Mouse (Mus musculus) brain, embryonic 14.5 days (tissue): ENCODE measurements around the gene Mfsd14a. TPM values are rescaled to one million over a fixed set of nuclear protein-coding genes. Genes with fewer than 3 reads are reported as not detected.
"Not testable (repeated sequence)": the region's sequence is repeated elsewhere in the genome, so short reads cannot be mapped to it uniquely, and the experiment has no call there.

ENCODE experiments used
- DNase-seq: peaks from one replicate; pipeline ENCODE4 v3.0.0-alpha.2; 2011; ENCODE audit warnings: low read depth
- CTCF ChIP-seq: fragments of 200-500 bp; IDR thresholded peaks from 2 replicates; pipeline ENCODE4 v1.5.1; 2012; ENCODE audit warnings: inconsistent platforms, mild to moderate bottlenecking, moderate library complexity, borderline replicate concordance; ENCODE audit not compliant: insufficient read depth, insufficient read length; ENCODE audit errors: extremely low read depth
- POLR2A ChIP-seq: fragments of 200-500 bp; IDR thresholded peaks from 2 replicates; pipeline ENCODE4 v1.6.1; 2012; ENCODE audit warnings: mild to moderate bottlenecking, inconsistent platforms, borderline replicate concordance; ENCODE audit not compliant: poor library complexity, insufficient read depth, insufficient read length, severe bottlenecking; ENCODE audit errors: extremely low read depth
- polyA plus RNA-seq: library from polyadenylated mRNA; depleted of rRNA; stranded (reverse); fragments of >200 nt; gene quantifications from 2 replicates; pipeline ENCODE4 v1.2.3, GENCODE M21; 2012; rRNA removed

The Mfsd14a gene
- polyA plus RNA-seq, result 38.8 and 44.9 TPM in 2 replicates

DNA sequence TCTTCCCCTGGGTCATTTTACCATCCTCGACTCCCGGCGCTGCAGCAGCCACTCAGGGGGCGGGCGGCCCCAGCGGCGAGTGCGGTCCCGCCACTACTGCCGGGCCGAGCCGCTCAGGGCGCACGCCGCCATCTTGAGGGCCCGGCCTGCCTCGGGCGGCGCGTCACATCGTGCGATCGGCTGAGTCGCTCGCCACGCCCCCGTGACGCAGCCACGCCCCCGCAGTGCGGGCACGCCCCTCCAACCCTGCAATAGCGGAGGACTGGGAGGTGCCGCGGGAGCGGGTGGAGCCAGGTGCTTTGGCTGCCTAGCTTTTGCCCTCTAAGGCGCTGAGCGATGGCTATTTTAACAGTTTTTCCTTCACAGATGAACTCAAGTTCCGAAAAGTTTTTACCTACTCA, at the start of gene Mfsd14a:
Gene Mfsd14a (minus strand): TSS at position 215 of the 401 bp plus-strand sequence.
- TF ChIP-seq CTCF, result no peak
- peak; percentile 99 for TF ChIP-seq POLR2A
- DNase-seq, result peak; percentile 98

- TF ChIP-seq CTCF (no peak), POLR2A (peak; percentile 65)
- DNase-seq, result peak; percentile 76
These were observed 49.4 kb upstream of the Mfsd14a start for GRCm38 (mm10) chr3:116711624-116712435.

GRCm38 (mm10) chr3:116710941-116711340, 48.5 kb upstream of the Mfsd14a start:
- TF ChIP-seq POLR2A (no peak), CTCF (no peak)
- peak; percentile 3 for DNase-seq

- no peak for TF ChIP-seq CTCF
- TF ChIP-seq POLR2A, result no peak
- no peak for DNase-seq
These were observed 43.2 kb upstream of the Mfsd14a start for GRCm38 (mm10) chr3:116705637-116706204.

- TF ChIP-seq CTCF, result no peak
- TF ChIP-seq POLR2A, result no peak
- no peak for DNase-seq
These were observed 41.4 kb upstream of the Mfsd14a start for GRCm38 (mm10) chr3:116703835-116704234.

DNA sequence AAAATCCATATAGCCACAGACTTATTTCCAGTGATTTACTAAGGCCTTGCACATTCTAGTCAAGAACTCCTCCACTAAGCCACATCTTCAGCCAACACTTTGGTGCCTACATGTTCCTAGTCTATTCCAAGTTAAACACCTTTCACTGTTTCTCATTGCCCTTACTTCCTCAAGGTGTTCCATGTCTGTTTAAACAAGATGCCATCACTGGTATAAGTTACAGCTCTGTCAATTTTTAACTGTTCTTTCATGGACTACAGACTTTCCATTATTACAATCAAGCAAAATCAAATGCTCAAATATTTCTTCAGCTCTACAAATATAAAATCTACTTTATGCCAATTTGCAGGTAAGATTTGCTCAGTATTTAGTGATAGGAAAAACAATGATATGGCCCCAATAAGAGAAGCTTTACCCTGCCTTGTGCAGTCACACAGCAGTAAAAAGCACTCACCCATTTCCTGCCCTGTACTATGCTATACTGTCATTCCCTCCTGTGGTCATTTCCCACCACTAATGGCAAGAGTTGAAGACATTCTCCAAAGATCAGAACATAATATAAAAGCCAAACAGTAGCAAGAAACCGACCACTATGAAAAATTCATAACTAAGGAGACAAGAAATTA, 40.3 kb upstream of the Mfsd14a start:
- TF ChIP-seq CTCF (no peak), POLR2A (no peak)
- no peak for DNase-seq

DNA sequence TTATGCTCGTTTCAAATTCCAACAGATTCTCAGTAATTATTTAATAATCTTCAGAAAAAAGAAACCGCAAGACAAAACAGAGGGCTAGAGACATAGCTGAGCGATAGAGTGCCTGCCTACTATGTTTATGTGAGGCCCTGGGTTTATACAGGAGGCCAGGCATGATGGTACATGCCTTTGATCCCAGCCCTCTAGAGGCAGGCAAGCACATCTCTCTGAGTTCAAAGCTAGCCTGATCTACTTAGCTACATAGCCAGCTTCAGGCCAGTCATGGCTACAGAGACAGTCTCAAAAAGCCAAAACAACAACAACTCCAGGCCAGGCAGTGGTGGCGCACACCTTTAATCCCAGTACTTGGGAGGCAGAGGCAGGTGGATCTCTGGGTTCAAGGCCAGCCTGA, 39.1 kb upstream of the Mfsd14a start:
- TF ChIP-seq POLR2A, result no peak
- TF ChIP-seq CTCF, result no peak
- no peak for DNase-seq

DNA sequence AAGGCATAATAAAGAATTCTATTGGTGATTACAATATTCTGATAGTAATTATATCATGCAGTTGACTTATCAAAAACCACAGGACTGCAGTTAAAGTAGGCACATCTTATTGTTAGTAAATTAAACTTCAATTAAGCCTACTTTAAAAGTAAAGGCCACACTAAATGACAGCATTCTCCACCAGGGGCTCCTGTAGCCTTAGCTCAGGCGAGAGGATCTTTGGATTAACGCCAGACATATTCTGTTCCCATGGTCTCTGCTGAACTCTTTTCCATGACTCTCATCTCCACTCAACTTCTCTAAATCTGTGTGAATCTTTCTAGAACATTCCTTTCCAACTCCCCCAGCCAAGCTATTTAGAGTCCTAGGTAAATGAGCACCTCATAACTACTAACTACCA, 36.3 kb upstream of the Mfsd14a start:
- TF ChIP-seq POLR2A (no peak), CTCF (no peak)
- DNase-seq, result peak; percentile 16

- TF ChIP-seq CTCF (no peak), POLR2A (no peak)
- DNase-seq, result no peak
These were observed 33.1 kb upstream of the Mfsd14a start for GRCm38 (mm10) chr3:116695666-116695985.

DNA sequence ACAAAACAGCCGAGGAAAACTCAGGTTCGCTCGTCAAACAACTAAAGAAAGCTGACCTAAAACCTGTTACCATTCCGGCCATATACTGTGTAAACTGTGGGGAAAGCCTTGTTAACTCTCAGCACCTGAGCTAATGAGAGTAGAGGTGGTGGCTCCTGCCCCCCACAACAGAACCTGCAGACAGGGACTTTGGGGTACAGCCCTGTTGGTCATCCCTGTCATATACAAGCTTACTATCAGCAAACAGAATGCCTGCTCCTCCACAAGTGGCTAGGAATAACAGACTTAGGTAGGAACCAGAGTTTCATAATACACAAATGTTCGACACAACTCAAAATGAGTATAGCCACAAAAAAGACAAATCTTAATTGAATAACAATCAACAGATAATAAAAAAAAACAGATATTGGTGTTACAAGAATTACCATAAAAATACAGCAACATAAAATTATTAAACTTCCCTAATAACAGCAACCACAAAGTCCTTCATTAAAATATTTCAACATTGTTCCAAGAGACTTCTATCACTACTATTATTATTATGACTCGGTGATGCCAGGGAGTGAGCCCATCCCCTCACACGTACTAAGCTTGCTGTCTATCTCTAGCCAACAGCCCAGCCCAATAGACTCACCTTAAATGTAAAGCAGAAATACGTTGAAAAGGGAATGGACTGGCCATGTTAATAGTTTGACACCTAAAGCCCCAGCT, 32.6 kb upstream of the Mfsd14a start:
- DNase-seq, result no peak
- TF ChIP-seq POLR2A (no peak), CTCF (no peak)

DNA sequence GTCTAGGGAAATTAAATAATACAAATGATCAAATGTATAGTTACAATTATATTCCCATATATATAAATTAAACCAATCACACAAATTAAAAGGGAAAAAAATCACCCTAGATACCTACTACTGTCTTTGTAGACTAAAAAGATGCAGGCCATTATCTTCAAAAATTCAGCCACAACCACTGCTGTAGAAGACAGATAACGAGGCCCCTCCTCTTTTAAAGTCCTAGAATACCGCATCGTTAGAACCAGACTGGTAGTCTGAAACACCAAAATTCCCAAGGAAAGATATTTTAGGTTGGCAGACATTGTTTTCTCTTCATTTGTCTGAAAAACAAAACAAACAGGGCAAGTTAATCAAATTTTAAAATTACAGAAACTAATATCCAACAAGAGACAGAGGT, 31.8 kb upstream of the Mfsd14a start:
- TF ChIP-seq POLR2A (no peak), CTCF (no peak)
- DNase-seq, result no peak

GRCm38 (mm10) chr3:116681160-116681559, 18.7 kb upstream of the Mfsd14a start, which contains the start of gene Gm43191:
Gm43191 (minus strand) TSS chr3:116681260.
- no peak for DNase-seq
- TF ChIP-seq CTCF (no peak), POLR2A (no peak)

- not testable (repeated sequence) for DNase-seq
These were observed 1.8 kb upstream of the Mfsd14a start for GRCm38 (mm10) chr3:116664281-116664680.
